Mouse (Mus musculus) layer of hippocampus, postnatal 25 days (tissue): ENCODE measurements at regions not wholly inside any gene's neighbourhood (a gene's known extent, or its start where the extent isn't known, plus 50 kb on each side); places are given as distances from the start of the nearest gene placed in this dataset.

Source experiments
- DNase-seq, 2 experiments: peaks; one replicate each; pipeline ENCODE4 v3.0.0; 2022; ENCODE audit warnings: mixed read lengths in 2 of 2, low spot score in 1 of 2; ENCODE audit errors: extremely low spot score in 1 of 2

DNA sequence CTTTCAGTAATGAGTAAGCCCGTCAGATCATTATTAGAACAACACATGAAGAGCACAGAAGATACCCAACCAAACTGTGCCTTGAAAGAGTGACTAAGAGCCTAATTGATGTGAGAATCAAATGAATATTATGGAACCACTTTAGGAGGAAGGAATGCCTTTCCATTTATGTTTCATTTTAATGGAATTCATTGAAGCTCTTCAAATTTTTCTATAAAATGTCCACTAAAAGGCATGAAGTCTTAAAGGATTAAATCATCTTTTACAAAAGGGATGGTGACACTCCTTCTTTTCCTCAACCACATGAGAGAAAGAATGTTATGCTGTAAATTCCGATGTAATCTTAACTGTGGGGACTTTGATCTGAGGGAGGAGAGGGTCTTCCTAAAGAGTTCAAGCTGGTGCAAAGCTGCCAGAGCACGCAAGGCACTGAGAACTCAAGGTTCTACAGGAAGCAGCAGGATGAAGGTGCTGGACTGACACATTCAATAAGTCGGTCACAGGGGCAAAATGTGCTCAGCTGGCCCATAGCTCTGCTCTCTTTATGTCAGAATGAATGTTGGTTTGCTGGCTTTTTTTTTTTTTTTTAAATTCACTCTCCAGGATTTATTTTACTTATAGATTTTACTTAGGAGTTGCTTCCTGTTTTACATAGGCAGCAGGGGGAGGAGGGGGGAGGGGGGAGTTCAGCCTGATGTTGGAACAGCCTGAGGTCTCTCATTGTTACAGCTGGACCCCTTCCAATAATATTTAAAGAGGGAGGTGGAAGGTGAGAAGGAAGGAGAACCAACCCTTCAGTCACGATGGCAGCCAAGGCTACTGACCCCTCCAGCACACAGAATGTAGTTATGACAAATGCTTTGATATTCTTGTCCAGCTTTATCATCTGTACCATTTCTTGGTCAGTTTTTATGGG, 198.8 kb upstream of the Mmadhc start:
- DNase-seq = no peak

DNA sequence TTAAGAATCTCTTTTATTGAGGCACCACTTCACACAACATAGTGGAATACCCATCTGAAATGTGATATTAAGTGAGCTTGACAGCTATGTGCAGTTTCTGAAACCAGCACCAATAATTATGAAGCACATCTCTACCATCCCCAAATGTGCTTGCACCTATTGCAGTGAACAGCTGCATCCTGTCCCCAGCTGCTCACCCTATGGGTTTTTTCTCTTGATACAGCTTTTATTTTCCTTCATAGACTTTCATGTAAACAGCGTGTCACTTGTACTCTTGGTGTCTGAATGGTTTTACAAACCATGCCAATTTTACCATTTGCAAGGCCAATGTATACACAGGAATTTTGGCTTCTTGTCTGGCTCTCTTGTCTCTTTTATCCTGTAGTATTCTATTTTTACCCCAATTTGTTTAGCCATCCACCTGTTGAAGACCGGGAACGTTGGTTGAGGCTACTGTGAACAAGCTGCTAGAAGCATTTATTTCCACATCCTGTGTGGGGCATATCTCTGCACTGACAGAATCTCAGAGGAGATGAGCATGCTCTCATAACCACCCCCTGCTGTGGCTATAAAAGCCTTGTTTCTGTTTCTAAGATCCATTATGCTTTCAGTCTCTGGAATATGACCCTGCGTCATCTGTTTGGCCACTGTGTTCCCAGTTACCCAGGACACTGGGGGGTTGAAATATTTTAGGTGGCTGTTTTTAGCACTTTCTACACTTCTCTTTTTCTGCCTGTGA, 197.2 kb upstream of the Mmadhc start:
- no peak for DNase-seq

GRCm38 (mm10) chr2:50463799-50464198, 167.2 kb upstream of the Mmadhc start:
- DNase-seq = no peak

- DNase-seq = no peak
These were observed 165.8 kb upstream of the Mmadhc start for GRCm38 (mm10) chr2:50462378-50462777.

GRCm38 (mm10) chr2:50456654-50457053, 160.1 kb upstream of the Mmadhc start:
- DNase-seq = no peak

GRCm38 (mm10) chr2:50448117-50448516, 151.5 kb upstream of the Mmadhc start:
- DNase-seq = no peak

- DNase-seq = no peak
These were observed 149.4 kb upstream of the Mmadhc start for GRCm38 (mm10) chr2:50445963-50446485.

DNA sequence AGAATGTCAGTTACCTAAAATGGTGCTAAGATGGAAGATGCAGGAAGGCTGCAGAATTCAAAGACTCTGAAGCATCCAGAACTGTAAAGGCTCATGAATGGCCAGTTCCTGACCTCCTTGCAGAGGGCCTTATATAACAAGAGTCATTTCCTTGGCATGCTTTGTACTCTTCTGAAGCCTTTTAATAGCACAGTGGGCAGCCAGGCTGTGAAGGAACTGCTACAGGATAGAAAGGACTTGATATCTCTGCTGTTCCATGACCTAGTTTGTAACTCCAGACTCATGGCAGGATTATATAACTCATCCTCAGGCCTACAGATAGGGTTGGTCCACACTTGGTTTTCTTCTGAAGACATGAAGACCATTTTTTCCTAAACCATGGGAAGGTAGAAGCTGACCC, 143.7 kb upstream of the Mmadhc start:
- DNase-seq = no peak

DNA sequence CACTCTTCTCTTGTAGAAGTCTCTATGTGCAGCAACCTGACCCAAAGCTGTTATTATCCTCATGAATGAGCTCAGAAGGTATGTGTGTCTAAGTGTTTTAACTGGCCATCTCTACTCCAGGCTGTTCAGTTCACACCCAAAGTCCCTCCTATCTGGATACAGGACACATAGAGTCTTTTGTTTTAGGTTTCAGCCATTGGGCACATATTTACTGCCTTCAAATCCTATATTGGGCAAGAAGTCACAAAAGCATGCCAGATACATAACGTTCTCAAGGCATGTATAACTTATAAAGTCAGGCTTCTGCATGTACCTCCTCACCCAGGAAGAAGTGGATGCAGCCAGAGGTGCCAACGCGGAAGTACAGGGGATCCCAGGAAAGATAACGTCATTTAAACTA, 136.6 kb upstream of the Mmadhc start:
- DNase-seq = no peak

DNA sequence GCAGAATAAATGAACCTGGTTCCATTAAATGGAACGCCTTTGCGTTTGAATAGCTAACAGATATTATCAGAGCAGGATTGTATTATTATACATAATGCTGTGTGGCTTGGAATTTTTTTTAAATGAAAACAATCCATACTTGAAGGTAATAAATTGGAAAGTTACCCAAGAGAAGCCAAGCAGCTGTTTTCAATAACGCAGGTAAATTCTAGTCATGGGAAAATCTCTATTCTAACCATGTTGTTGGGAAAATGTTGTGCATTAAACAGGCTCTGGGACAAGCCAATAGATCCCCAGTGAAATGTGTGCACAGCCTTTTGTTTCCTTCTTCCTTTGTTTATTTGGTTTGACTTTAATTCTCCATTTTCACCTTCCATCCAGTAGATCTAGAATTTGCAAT, 128.6 kb upstream of the Mmadhc start:
- DNase-seq = no peak

GRCm38 (mm10) chr2:50419648-50420047, 123.0 kb upstream of the Mmadhc start:
- no peak for DNase-seq

- no peak for DNase-seq
These were observed 121.0 kb upstream of the Mmadhc start for GRCm38 (mm10) chr2:50417643-50418042.

DNA sequence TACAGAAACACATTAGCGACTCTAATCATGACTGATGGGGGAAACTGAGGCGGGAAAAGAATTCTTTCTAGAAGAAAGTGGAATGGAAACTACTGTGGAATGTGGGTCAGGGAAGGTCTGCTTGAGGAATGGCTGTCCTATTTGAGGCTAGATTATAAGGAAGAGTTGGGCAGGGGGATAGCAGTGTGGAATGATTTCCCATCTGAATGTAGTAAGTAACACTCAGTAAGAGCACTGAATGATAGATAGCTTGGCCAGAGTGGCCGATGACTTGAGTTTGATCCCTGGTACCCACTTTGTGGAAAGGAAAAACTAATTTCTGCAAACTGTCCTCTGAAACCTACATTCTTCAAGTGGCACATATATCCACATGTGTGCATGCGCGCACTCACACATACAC, 120.5 kb upstream of the Mmadhc start:
- DNase-seq = no peak

GRCm38 (mm10) chr2:50416056-50416455, 119.5 kb upstream of the Mmadhc start:
- DNase-seq = no peak

DNA sequence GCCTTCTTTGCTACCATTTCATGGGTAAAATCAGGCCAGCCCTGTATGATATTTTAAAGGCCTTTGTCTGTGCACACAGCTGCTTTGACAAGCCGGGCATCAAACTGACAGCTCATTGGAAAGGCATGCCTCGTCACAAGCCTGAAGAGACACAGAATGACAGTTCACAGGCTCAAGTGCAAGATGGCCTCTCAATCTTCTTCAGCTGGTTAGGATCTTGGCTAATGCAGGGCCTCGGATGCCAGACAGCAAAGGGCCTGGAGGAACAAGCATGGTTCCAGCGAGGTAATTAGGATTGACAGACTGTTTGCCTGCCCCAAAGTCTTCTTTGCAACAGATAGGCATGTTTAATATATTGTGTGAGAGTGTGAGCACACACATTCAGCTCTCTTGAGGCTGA, 109.3 kb upstream of the Mmadhc start:
- DNase-seq = no peak

DNA sequence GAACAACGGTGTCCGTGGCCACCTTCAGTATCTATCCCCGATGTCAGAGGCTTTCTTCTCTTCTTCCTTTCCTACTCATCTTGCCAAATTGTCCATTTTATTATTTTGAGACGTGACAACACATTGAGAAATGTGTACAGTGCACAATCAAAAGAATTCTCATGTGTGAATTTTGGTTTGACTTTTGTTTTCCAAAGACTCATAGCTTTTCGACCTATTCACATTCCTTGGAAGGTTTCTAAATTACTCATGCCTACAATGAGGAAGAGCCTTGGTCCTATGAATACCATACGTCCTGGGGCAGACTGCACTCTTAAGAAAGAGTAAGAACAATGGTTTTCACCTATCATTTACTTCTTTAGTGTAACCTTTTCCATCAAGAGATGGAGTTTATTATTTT, 106.5 kb upstream of the Mmadhc start:
- no peak for DNase-seq

DNA sequence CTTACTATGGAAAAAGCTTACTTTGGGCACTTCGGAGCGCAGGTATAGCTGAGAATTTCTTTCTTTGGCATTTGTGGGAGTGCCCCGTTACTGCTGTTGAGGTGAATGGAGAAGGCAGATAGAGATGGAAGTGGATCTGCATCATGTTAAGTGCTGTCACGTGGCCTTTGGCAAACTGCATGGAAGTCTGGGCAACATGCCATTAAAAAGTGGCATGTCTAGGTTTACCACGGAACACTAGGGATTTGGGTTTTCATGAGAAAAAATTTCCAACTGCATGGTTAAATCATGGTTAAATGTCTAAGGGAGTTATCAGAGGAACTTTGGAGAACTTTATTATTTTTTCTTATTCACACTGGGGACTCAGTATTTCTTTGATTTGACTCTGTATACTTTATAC, 102.0 kb upstream of the Mmadhc start:
- DNase-seq = no peak

- DNase-seq = no peak
These were observed 81.2 kb upstream of the Mmadhc start for GRCm38 (mm10) chr2:50377609-50378413.

GRCm38 (mm10) chr2:50373626-50374025, 77.0 kb upstream of the Mmadhc start:
- DNase-seq = no peak

DNA sequence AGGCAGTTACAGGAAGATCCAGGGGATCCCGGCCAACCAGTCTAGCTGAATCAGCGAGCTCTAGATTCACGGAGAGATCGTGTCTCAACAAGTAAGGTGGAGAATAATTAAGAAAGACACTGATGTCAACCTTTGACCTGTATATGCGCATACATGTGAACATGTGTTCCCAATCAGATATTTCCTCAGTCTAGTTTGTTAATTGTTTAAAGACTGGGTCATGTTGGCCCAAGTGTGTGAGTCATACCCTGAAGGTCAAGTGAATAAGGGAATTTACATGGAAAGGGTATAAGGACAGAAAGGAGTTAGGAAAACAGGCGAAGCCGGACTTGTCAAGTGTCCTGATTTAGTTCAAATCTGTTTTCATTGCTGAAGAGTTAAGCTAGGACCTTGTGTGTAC, 76.4 kb upstream of the Mmadhc start:
- DNase-seq = no peak

DNA sequence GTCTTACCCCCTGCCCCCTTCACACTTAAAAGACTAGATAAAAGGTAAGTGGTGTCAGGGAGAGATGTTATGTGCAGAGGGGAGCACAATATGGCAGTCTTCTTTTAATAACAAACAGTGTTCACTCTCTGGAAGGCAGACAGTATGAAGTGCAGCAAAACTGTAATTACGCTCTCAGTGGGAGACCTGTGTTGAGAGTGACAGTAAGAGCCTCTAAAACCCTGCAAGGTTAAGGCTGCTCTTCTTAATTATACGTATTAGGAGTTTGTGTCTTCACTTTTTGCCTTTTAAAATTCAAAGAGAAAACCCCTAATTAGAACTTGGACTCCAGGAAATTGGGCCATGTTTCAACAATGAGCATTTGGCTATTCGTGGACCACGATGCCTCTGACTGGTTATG, 72.2 kb upstream of the Mmadhc start:
- DNase-seq = no peak
